Mouse (Mus musculus) kidney, postnatal 25 days (tissue): ENCODE measurements around the gene Pole.

ENCODE experiments used
- DNase-seq, 2 experiments: peaks; one replicate each; pipeline ENCODE4 v3.0.0; 2021; ENCODE audit warnings: mixed read lengths in 2 of 2

Gene Pole

DNA sequence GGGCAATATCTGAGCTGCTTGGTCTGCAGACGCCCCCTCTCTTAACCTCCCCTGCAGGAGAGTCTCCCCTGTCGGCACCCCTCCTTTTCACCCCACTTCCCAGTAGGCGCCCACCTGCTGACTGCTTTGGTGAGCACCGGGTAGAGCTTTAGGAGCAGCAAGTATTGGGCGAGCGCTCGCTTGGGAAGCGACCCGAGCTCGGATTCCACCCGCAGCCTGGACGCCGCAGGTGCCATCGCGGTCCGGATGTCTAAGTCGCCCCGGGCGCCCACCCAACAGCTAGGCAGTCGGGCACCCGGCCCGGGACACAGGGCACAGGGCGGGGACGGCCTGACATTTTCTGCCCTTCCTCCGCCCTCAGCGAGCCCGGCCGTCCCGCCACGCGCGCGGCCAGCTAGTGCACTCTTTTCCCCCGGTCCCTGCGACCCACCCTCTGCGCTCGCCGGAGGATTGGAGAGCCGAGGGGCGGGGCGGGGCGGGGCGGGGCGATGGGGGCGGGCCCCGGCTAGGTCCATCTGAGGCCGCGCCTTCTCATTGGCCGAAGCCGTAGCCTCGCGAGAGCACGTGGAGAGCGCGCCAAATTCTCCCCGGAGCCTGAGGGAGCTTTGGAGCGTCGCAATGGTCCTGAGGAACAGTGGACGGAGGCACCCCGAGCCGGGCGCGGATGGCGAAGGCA lies at the start of gene Pole, which contains the start of gene Pxmp2:
Pole (plus strand) TSS at position 537 of the 676 bp plus-strand sequence.
Pxmp2 (minus strand) TSS at position 417 of the 676 bp plus-strand sequence.
- DNase-seq = peak; percentile 95 to 96

- DNase-seq = no peak
Measured at GRCm38 (mm10) chr5:110244091-110244490, 42.0 kb upstream of the Pole start.

DNA sequence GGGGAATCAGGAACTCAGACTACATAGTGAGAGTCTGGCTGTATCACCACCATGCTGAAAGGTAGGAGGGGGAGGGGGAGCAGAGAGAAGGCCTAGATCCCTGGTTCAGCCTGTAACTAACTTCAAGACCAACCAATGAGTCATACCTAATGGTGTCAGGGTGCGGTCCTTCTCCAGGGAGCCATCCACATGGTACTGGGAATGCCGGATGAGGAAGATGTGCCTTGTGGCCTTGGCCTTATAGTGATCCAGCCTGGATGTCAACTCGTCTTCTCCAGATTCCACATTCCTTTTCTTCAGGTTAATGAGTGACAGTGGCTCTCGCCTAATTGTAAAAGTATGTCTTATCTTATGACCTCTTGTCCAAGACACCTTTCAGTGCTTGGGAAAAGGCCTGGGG lies 19.2 kb upstream of the Pole start:
- no peak for DNase-seq

DNA sequence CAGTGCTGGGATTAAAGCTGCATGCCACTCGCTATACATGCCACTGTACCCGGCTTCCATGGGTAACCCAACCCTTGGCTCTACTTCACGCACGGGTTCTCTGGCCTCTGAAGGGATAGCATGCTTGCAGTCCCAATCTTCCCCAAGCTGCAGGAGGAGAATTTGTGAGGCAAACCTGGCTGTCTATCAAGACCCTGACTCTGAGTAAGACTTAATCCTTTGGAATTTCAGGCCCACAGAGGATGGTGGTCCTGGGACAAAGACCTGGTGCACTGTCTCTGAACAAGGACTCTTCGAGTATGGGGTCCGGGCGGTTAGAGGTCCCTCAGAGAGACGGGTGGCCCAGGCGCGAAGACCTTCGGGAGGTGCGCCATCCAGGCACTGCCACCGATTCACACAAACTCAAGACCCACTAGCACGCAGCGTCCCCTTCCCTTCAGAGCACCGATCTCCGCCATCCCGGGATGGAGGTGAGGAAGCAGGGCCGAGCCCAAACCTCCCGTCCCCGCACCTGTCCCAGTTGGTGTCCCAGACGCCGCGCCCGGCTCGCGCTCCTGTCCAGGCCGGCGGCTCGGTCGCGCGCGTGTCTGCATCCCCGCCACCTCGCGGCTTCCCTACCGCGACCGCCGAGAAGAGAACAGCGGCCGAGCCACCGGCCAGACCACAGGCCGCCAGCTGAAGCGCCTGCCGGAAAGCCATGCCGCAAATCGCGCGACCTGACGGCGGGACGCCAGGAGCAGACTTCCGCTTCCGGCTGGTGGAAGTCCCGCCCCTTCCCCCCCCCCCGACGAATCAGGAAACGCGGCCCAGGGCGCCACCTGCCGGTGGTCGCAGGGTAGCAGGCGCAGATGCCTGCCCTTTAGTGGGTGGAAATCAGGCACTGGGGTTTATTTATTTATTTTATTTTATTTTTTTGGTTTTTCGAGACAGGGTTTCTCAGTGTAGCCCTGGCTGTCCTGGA lies 16.7 kb upstream of the Pole start, which contains the start of gene Pgam5:
Pgam5 (minus strand) TSS at position 773 of the 961 bp plus-strand sequence.
- DNase-seq = peak; percentile 93 to 95

DNA sequence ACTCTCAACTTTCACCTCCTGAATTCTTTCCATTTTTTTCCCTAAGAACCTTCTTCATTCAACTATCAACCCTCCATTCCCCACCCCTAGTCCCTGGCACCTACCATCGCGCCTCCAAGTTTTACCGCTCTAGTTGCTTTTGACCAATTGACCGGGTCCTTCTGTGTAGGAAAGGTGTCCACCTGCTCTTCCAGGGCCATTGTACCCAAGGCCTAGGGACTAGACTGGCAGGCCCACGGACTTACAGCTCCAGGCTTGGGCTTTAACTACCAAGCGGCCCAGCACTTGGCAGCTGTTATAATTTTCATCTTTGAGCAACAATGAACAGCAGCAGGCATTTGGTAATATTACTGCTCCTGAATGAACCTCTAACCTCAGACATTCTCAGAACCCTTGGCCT lies 15.9 kb upstream of the Pole start:
- DNase-seq = no peak

DNA sequence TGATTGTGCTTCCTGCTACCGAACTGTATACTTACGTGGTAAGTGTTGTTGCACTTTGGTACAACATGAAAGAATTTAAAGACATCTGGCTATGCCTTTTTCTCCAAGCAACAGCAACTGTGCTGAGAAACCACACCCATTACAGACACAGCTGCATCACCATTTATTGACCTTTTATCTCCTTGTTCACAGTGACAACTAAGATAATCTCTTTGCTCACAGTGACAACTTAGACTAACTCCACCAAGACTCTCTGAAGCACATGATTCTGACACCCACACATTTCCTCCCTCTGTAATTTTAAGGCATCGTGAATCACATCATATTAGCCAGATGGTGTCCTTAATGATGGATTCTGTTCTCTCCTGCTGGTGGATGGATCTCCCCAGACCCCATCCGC lies 12.0 kb upstream of the Pole start:
- no peak for DNase-seq

- DNase-seq = no peak
Measured at GRCm38 (mm10) chr5:110274846-110275245, 11.3 kb upstream of the Pole start.

GRCm38 (mm10) chr5:110276391-110276790 lies 9.7 kb upstream of the Pole start:
- DNase-seq = no peak

DNA sequence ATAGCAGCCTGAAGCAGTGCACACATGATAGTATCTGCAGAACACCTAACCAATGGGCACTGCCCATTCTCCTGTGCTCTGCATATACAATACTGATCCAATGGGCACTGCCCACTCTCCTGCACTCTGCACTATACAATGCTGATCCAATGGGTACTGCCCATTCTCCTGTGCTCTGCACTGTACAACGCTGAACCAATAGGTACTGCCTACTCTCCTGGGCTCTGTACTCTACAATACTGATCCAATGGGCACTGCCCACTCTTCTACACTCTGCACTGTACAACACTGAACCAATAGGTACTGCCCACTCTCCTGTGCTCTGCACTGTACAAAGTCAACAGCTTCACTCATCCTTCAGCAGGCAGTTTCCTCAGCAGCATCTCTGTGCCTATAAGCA lies 9.2 kb upstream of the Pole start:
- DNase-seq = no peak

- no peak for DNase-seq
Measured at GRCm38 (mm10) chr5:110281984-110282383, 4.1 kb upstream of the Pole start.

- peak; percentile 72 to 85 for DNase-seq
Measured at GRCm38 (mm10) chr5:110284536-110284935, 1.6 kb upstream of the Pole start.

DNA sequence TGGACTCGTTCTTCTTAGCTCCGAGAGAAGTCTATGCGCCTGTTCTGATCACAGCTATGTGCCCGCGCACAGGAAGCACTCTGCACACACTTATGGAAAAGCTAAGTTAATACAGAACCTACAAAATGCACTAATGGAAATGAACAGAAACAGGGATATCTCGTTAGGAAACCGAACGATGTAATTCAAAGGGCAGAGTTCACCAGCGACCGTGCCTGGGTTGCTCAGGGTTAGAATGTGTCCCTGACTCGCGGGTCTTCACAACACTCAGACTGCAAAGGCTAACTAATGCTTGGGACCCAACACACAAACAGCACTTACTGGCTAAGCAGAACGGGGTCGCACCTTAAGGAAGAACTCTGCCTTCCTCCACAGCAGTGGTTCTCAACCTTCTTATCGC lies 950 bp upstream of the Pole start:
- peak; percentile 12 to 41 for DNase-seq

GRCm38 (mm10) chr5:110286446-110287083 lies 459 bp downstream of the Pole start:
- DNase-seq = no peak

DNA sequence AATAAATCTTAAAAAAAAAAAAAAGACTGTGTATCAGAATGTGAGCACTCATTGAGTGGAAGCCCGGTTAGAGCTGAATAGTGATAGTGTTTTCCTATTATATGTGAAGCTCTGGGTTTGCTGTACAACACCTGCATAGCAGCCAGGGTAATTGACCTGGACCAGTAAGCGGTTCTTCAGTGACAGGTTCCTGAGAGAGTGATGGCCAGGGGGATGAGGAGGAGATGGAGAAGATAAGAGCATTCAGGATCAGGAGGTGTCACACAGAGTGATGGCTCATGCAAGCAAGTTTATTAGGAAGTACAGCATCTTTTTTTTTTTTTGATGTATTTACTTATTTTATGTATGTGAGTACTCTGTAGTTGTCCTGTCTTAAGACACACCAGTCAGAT lies 974 bp downstream of the Pole start:
- no peak for DNase-seq

DNA sequence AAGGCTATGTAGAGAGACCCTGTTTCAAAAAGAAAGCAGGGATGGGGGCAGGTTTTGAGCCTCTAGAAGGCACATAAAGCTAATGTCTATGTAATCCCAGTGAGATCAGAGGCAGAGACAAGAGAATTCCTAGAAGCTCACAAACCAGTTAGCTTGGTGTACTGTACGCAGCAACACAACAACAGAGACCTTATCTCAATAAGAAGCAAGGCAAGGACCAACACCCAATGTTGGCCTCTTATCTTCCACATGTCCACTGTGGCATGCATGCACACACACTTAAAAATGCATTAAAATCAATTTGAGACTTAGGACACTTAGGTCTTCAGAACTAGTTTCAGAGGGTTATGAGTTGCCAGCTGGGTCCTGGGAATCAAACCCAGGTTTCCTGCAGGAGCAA lies 5.5 kb downstream of the Pole start:
- DNase-seq = no peak

GRCm38 (mm10) chr5:110296637-110297036 lies 10.5 kb downstream of the Pole start:
- no peak for DNase-seq

- DNase-seq = no peak
Measured at GRCm38 (mm10) chr5:110300591-110300990, 14.5 kb downstream of the Pole start.

- DNase-seq = no peak
Measured at GRCm38 (mm10) chr5:110308861-110309260, 22.8 kb downstream of the Pole start.

- no peak for DNase-seq
Measured at GRCm38 (mm10) chr5:110313127-110313526, 27.0 kb downstream of the Pole start.

- peak; percentile 15 to 48 for DNase-seq
Measured at GRCm38 (mm10) chr5:110330508-110330907, 44.4 kb downstream of the Pole start.

- no peak for DNase-seq
Measured at GRCm38 (mm10) chr5:110338792-110339191, 52.7 kb downstream of the Pole start.

DNA sequence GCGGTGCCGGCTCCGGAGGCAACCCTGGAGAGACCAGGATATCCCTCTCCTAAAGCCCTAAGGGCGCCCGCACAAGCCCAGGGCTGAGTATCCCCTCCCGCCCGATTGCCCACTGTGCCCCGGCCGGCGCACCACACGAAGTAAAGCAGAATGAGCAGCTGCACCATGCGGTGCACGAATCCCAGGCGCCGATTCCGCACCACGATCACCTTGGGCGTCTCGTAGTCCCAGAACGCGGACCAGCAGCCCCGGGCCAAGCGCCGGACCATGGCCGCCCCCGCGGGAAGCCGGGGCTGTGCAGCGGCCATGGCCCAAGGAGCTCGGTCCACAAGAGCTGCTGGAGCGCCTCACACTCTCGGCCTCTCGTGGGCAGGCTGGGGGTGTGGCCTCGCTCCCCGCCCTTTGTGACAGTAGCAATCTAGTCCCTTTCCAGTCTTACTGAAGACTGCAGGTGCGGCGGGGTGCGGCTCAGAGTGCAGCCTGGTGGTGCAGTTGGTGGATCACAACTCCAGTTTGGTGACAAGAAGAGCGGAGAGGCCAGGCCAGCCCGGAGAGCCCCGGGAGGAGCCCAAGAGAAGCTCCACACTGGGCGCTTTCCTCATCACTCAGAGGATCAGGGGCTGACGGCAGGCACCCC lies 56.7 kb downstream of the Pole start, which contains the start of gene P2rx2:
P2rx2 (minus strand) TSS at position 565 of the 637 bp plus-strand sequence.
- peak; percentile 66 to 76 for DNase-seq

DNA sequence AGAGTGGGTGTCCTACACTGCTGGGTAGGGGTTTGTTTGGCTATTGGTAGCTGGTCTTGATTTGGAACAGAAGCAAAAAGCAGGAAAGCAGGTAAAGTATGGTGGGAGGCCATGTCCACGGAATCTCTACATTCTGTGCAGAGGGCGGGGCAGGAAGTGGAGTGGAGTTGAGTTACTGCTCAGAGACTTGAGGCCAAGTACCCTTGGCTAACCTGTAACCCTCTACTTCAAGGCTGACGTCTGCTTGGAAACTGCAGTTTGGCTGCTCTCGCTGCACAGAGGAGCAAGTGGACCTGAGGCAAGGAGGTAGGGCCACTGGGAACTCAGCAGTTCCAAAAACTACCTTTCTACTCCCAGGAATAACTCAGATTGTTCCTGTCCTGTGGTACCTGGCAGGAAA lies 58.4 kb downstream of the Pole start, which contains the start of gene Lrcol1:
Lrcol1 (plus strand) TSS at position 207 of the 400 bp plus-strand sequence.
- no peak for DNase-seq
